Mouse (Mus musculus): ENCODE measurements around the gene Eipr1.
"Not testable (repeated sequence)": the region's sequence is repeated elsewhere in the genome, so short reads cannot be mapped to it uniquely, and the experiment has no call there.

DNA sequence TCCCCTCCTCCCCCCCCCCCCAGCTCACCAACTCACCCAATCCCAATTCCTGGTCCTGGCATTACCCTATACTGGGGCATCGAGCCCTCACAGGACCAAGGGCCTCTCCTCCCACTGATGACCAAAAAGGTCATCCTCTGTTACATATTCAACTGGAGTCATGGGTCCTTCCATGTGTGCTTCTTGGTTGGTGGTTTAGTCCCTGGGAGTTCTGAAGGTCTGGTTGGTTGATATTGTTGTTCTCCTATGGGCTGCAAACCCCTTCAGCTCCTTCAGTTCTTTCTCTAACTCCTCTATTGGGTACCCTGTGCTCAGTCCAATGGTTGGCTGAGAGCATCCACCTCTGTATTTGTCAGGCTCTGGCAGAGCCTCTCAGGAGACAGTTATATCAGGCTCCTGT is 162.5 kb downstream of the Eipr1 start:
- not testable (repeated sequence) for TF ChIP-seq CTCF (conservative IDR thresholded peaks at IDR 0.05 in 1 of 2, IDR thresholded peaks at IDR 0.05 in 1 of 2; ENCODE audit: low read depth in 2 of 2, low read length in 2 of 2); MAX (IDR thresholded peaks at IDR 0.05; ENCODE audit: low read length); ZKSCAN1 (IDR thresholded peaks at IDR 0.05; ENCODE audit: borderline replicate concordance, low read depth, low read length); POLR2A (IDR thresholded peaks at IDR 0.05; ENCODE audit: low read depth, low read length); MYC (IDR thresholded peaks at IDR 0.05; ENCODE audit: low read depth, low read length); USF1 (IDR thresholded peaks at IDR 0.05; ENCODE audit: low read depth, low read length); RCOR1 (conservative IDR thresholded peaks at IDR 0.05; ENCODE audit: low read depth, low read length); GABPA (IDR thresholded peaks at IDR 0.05; ENCODE audit: insufficient replicate concordance, low read depth, low read length); EP300 (IDR thresholded peaks at IDR 0.05; ENCODE audit: low read length)

Data from CH12.LX (cell line).